Mouse (Mus musculus) cerebellum, adult (tissue): ENCODE measurements around the gene Ctnnbl1.

Experiments used
- ATAC-seq: cut with Nextera tagmentation; 2 replicates; pipeline ENCODE4 v1.9.2; 2017; ENCODE audit warnings: mild to moderate bottlenecking, moderate library complexity, mixed read lengths; ENCODE audit not compliant: insufficient number of reproducible peaks, low FRiP score, low TSS enrichment

Ctnnbl1 gene

GRCm38 (mm10) chr2:157747989-157748388 lies 10.8 kb downstream of the Ctnnbl1 start:
- ATAC-seq = no peak

DNA sequence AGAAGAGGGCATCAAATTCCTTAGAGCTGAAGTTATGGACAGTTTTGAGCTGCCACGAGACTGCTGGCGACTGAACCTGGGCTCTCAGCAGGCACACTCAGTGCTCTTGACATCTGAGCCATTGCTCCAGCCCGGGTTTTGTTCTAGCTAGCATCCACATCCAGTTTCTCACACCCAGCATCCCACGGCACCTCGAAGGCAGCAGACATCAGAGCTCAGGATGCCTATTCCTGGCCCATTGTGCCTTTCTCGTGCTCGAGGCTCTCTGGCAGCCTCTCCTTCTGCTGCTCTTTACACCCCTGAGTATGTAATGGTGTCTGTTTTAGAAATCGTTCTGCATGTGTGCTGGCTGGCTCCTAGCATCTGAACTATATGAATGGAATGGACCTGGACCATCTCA lies 13.3 kb downstream of the Ctnnbl1 start:
- no peak for ATAC-seq

- ATAC-seq = no peak
Measured at GRCm38 (mm10) chr2:157750926-157751588, 13.9 kb downstream of the Ctnnbl1 start.

GRCm38 (mm10) chr2:157751589-157752373 lies 14.6 kb downstream of the Ctnnbl1 start:
- peak; percentile 79 for ATAC-seq

DNA sequence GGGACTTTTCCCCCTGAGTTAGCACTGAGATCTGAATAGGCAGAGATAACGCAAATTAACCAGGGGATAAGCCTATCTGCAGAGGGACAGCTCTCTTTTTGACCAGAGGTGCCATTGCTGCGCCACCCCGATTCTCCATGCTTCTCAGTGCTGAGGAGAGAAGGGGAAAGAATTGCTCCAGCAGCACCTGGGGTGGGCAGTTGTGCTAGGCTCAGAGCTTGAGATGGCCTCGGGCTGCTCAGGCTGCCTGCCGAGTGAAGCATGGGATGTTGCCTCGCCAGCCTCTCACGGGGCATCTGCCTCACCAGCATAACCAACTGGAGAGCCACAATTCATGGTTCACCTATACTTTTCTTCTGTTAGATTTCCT lies 15.2 kb downstream of the Ctnnbl1 start:
- no peak for ATAC-seq

- ATAC-seq = no peak
Measured at GRCm38 (mm10) chr2:157755771-157756170, 18.6 kb downstream of the Ctnnbl1 start.

DNA sequence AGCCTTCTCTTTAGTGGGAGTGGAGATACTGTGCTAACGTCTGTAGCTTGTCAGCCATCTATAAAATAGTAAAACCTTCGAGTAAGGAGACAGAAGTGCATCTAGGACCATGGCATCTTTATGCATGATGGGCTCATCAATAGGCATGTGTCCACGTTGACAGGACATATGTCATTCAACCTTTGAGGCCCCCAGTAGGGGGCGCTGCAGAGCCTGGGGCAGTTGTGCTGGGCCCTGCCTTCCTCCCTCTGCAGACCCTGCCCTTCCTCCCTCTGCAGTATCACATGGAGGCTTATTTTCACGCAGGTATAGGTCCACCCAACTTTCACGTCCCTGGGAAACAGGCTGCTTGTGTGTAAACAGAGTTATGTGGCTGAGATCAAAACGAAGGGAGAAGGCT lies 19.0 kb downstream of the Ctnnbl1 start:
- no peak for ATAC-seq

- no peak for ATAC-seq
Measured at GRCm38 (mm10) chr2:157758395-157758794, 21.2 kb downstream of the Ctnnbl1 start.

- ATAC-seq = no peak
Measured at GRCm38 (mm10) chr2:157759717-157760116, 22.5 kb downstream of the Ctnnbl1 start.

- no peak for ATAC-seq
Measured at GRCm38 (mm10) chr2:157762903-157763302, 25.7 kb downstream of the Ctnnbl1 start.

DNA sequence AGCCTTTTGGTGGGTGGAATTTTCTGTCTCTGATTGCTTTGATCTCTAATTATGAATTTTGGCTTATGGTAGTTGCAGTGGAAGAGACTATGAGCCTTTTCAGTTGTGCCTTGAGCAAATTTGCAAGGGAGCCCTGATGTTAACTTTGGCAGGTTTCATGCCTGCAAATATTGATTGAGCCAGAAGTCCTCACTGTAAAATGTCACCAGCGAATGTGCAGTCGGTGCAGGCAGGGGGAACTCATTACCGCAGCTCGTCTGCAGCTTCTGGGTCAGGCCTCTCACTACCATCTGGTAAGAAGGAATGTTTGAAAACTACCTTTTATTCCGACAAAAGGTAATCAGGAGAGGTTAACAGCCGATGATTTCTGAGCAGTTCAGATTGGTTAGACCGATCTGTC lies 29.4 kb downstream of the Ctnnbl1 start:
- no peak for ATAC-seq

GRCm38 (mm10) chr2:157768682-157769429 lies 31.7 kb downstream of the Ctnnbl1 start:
- no peak for ATAC-seq

GRCm38 (mm10) chr2:157770761-157771160 lies 33.6 kb downstream of the Ctnnbl1 start:
- ATAC-seq = no peak

GRCm38 (mm10) chr2:157773661-157774060 lies 36.5 kb downstream of the Ctnnbl1 start:
- ATAC-seq = no peak

GRCm38 (mm10) chr2:157775957-157776356 lies 38.8 kb downstream of the Ctnnbl1 start:
- ATAC-seq = no peak

GRCm38 (mm10) chr2:157780956-157781355 lies 43.8 kb downstream of the Ctnnbl1 start:
- no peak for ATAC-seq

DNA sequence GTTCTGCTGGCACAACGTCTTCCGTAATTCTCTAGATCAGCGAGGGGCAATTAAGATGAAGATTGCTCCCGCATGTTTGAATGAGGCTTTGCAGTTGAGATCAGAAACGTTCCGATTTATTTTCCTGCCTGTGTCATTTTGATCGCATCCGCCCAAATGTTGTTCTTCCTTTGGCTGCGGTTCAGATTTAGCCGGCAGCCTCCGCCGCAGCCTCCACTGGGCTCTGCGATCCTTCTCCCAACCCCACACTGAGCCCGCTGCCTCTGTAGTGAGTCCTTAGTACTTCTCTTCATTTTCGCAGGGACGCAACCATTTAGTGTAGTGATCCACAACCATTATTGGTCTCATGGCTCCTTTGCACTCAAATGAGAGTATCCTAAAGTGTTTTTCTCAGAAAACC lies 46.0 kb downstream of the Ctnnbl1 start:
- no peak for ATAC-seq

GRCm38 (mm10) chr2:157784238-157784637 lies 47.0 kb downstream of the Ctnnbl1 start:
- no peak for ATAC-seq

DNA sequence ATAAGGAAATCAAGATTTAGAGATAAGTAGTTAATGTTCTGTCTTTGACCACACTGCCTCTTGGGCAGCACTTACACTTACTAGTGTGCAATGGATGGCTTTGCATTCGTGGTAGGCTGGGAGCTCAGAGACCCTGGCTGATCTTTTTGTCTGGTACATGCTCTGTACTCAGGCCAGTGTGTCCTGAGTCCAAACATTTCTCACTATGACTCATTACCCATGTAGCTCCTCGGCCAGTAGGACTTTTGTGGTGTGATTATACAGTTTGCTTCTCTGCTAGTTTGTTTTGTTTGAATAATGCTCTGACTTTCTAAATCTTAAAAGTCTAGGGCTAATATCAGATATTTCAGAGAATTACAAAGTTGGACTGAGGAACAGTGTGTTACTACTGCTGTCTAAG lies 47.4 kb downstream of the Ctnnbl1 start:
- no peak for ATAC-seq

DNA sequence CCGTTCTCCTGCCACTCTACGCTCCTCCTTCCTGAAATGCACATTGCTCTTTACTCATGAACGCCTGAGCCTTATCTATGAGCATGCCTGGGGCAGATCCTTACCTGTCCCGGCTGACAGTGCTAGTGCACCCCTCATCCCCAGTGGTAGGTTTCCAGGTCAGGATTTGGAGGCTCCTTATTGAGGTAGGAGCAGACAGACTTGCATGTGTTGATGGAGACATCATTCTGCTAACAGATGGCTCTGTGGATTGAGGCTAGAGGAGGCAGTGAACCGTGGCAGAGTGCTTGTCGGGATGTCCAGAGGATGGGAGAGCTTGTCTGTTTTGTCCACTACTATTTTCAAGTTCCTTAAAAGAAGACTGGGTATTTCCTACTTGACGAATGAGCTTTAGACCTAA lies 52.0 kb downstream of the Ctnnbl1 start:
- no peak for ATAC-seq

DNA sequence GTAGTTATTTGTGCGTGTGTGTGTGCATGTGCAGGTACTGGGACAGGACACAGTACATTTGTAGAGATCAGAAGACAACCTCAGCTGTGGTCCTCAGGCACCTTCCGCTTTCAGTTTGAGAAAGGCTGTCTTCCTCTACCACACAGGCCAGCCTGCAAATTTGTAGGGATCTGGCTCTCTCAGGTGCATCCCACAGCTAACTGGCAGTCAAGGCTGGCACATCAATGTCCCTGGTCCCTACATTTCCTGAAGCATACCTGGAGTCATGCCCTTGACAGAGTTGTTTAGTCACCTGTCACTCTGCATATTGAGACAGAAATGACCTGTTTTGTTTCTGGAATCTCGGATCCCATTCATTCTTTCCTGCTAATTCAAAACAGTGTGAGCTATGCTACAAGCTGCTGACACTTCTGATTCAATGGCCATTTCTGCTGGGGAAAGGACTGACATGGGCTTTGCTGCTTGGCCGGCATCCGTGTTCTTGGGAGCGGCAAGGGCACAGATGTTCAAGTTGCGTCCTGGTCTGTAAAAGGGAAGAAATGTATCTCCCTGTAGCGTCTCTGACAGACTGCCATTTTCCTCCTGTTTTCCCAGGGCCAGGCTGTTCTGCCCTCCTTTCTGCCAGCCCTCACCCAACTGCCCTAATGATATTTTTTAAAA lies 53.8 kb downstream of the Ctnnbl1 start:
- ATAC-seq = no peak
